Mouse (Mus musculus): ENCODE results near the gene Gm17651. TPM values are rescaled to one million over a fixed set of nuclear protein-coding genes. Genes with fewer than 3 reads are reported as not detected.

Gm17651 gene
- polyA plus RNA-seq, 1 experiment from 2014 or later = not detected

GRCm38 (mm10) chr3:97659746-97660145 is 14.7 kb downstream of the Gm17651 start:
- no peak for ATAC-seq
- Histone ChIP-seq H3K9me3 (ENCODE audit: control insufficient read depth, low read length) (peaks cover 2% of the 10 kb centered on the region; the same call in 1 of the 2 replicates), H3K9ac (ENCODE audit: low read depth, low read length) (no peak overlapping the region), H3K27ac (ENCODE audit: low read length) (no peak overlapping the region), H3K27me3 (replicated peaks; ENCODE audit: control insufficient read depth, insufficient read depth, low read length) (no peaks in the 10 kb centered on the region), H3K4me3 (ENCODE audit: low read length) (peak overlapping the region; percentile 92; the same call in 1 of the 2 replicates), H3K4me2 (ENCODE audit: low read depth, low read length) (peak overlapping the region; percentile 80; the same call in 1 of the 2 replicates), H3K4me1 (ENCODE audit: control insufficient read depth, insufficient read depth, low read length) (peaks cover 16% of the 10 kb centered on the region), H3K36me3 (ENCODE audit: control insufficient read depth, insufficient read depth, low read length) (peaks cover 5% of the 10 kb centered on the region; the same call in 1 of the 2 replicates)
- 83% methylated on average over 7 of the region's 7 CpGs for WGBS

GRCm38 (mm10) chr3:97658426-97659193 is 15.9 kb downstream of the Gm17651 start:
- Histone ChIP-seq H3K27ac (ENCODE audit: low read length) (peak overlapping the region; percentile 50; the same call in 1 of the 2 replicates), H3K36me3 (ENCODE audit: control insufficient read depth, insufficient read depth, low read length) (peaks cover 5% of the 10 kb centered on the region; the same call in 1 of the 2 replicates), H3K4me2 (ENCODE audit: low read depth, low read length) (peak overlapping the region; percentile 80), H3K27me3 (replicated peaks; ENCODE audit: control insufficient read depth, insufficient read depth, low read length) (no peaks in the 10 kb centered on the region), H3K9ac (ENCODE audit: low read depth, low read length) (peak overlapping the region; percentile 83), H3K4me1 (ENCODE audit: control insufficient read depth, insufficient read depth, low read length) (peaks cover 16% of the 10 kb centered on the region), H3K4me3 (ENCODE audit: low read length) (peak overlapping the region; percentile 92), H3K9me3 (ENCODE audit: control insufficient read depth, low read length) (peaks cover 4% of the 10 kb centered on the region; the same call in 1 of the 2 replicates)
- under 1% methylated on average over 50 of the region's 50 CpGs for WGBS
- ATAC-seq = peak; percentile 84

GRCm38 (mm10) chr3:97657655-97658411 is 16.7 kb downstream of the Gm17651 start, which contains the start of gene Prkab2:
Prkab2 (plus strand) TSS chr3:97658193.
- Histone ChIP-seq H3K4me3 (ENCODE audit: low read length) (peak within 1 kb of the TSS; percentile 92), H3K4me2 (ENCODE audit: low read depth, low read length) (peak within 1 kb of the TSS; percentile 80), H3K27me3 (replicated peaks; ENCODE audit: control insufficient read depth, insufficient read depth, low read length) (no peaks in the 10 kb centered on the region), H3K4me1 (ENCODE audit: control insufficient read depth, insufficient read depth, low read length) (peaks cover 16% of the 10 kb centered on the region), H3K36me3 (ENCODE audit: control insufficient read depth, insufficient read depth, low read length) (peaks cover 5% of the 10 kb centered on the region; the same call in 1 of the 2 replicates), H3K9me3 (ENCODE audit: control insufficient read depth, low read length) (peaks cover 4% of the 10 kb centered on the region; the same call in 1 of the 2 replicates), H3K27ac (ENCODE audit: low read length) (peak within 1 kb of the TSS; percentile 50; the same call in 1 of the 2 replicates), H3K9ac (ENCODE audit: low read depth, low read length) (peak within 1 kb of the TSS; percentile 83)
- ATAC-seq = peak; percentile 96
- WGBS = 2% methylated on average over 51 of the region's 51 CpGs

- ATAC-seq = no peak
- Histone ChIP-seq H3K4me3 (ENCODE audit: low read length) (no peak overlapping the region), H3K36me3 (ENCODE audit: control insufficient read depth, insufficient read depth, low read length) (no peaks in the 10 kb centered on the region), H3K9me3 (ENCODE audit: control insufficient read depth, low read length) (peaks cover 4% of the 10 kb centered on the region; the same call in 1 of the 2 replicates), H3K4me1 (ENCODE audit: control insufficient read depth, insufficient read depth, low read length) (peaks cover 16% of the 10 kb centered on the region), H3K4me2 (ENCODE audit: low read depth, low read length) (no peak overlapping the region), H3K27ac (ENCODE audit: low read length) (no peak overlapping the region), H3K27me3 (replicated peaks; ENCODE audit: control insufficient read depth, insufficient read depth, low read length) (no peaks in the 10 kb centered on the region), H3K9ac (ENCODE audit: low read depth, low read length) (no peak overlapping the region)
- 83% methylated on average over 8 of the region's 8 CpGs for WGBS
Measured at GRCm38 (mm10) chr3:97654901-97655300, 19.6 kb downstream of the Gm17651 start.

- 94% methylated on average over 5 of the region's 5 CpGs for WGBS
- H3K27ac ChIP-seq (ENCODE audit: low read length) = no peak overlapping the region
Measured at GRCm38 (mm10) chr3:97653781-97654180, 20.7 kb downstream of the Gm17651 start.

GRCm38 (mm10) chr3:97651604-97652003 is 22.9 kb downstream of the Gm17651 start:
- Histone ChIP-seq H3K9ac (ENCODE audit: low read depth, low read length) (no peak overlapping the region), H3K4me3 (ENCODE audit: low read length) (no peak overlapping the region), H3K27ac (ENCODE audit: low read length) (no peak overlapping the region), H3K27me3 (replicated peaks; ENCODE audit: control insufficient read depth, insufficient read depth, low read length) (no peaks in the 10 kb centered on the region), H3K36me3 (ENCODE audit: control insufficient read depth, insufficient read depth, low read length) (no peaks in the 10 kb centered on the region), H3K4me2 (ENCODE audit: low read depth, low read length) (no peak overlapping the region), H3K9me3 (ENCODE audit: control insufficient read depth, low read length) (peaks cover 4% of the 10 kb centered on the region; the same call in 1 of the 2 replicates), H3K4me1 (ENCODE audit: control insufficient read depth, insufficient read depth, low read length) (no peaks in the 10 kb centered on the region)
- no peak for ATAC-seq
- WGBS = 78% methylated on average over 10 of the region's 10 CpGs

More at GRCm38 (mm10) chr3:97653781-97654180, 20.7 kb downstream of the Gm17651 start:
- H3K27me3 ChIP-seq (replicated peaks; ENCODE audit: control insufficient read depth, insufficient read depth, low read length) = no peaks in the 10 kb centered on the region
- H3K4me3 ChIP-seq (ENCODE audit: low read length) = no peak overlapping the region
- H3K9ac ChIP-seq (ENCODE audit: low read depth, low read length) = no peak overlapping the region
- ATAC-seq = no peak
- peaks cover 5% of the 10 kb centered on the region for H3K4me1 ChIP-seq (ENCODE audit: control insufficient read depth, insufficient read depth, low read length)
- peaks cover 4% of the 10 kb centered on the region; the same call in 1 of the 2 replicates for H3K9me3 ChIP-seq (ENCODE audit: control insufficient read depth, low read length)
- no peaks in the 10 kb centered on the region for H3K36me3 ChIP-seq (ENCODE audit: control insufficient read depth, insufficient read depth, low read length)
- H3K4me2 ChIP-seq (ENCODE audit: low read depth, low read length) = no peak overlapping the region

GRCm38 (mm10) chr3:97649469-97649868 is 25.0 kb downstream of the Gm17651 start:
- WGBS = 77% methylated on average over 6 of the region's 6 CpGs
- Histone ChIP-seq H3K27me3 (replicated peaks; ENCODE audit: control insufficient read depth, insufficient read depth, low read length) (no peaks in the 10 kb centered on the region), H3K4me1 (ENCODE audit: control insufficient read depth, insufficient read depth, low read length) (no peaks in the 10 kb centered on the region), H3K27ac (ENCODE audit: low read length) (no peak overlapping the region), H3K4me2 (ENCODE audit: low read depth, low read length) (no peak overlapping the region), H3K36me3 (ENCODE audit: control insufficient read depth, insufficient read depth, low read length) (no peaks in the 10 kb centered on the region), H3K9ac (ENCODE audit: low read depth, low read length) (no peak overlapping the region), H3K9me3 (ENCODE audit: control insufficient read depth, low read length) (no peaks in the 10 kb centered on the region), H3K4me3 (ENCODE audit: low read length) (no peak overlapping the region)
- ATAC-seq = no peak

- H3K27me3 ChIP-seq (replicated peaks; ENCODE audit: control insufficient read depth, insufficient read depth, low read length) = no peaks in the 10 kb centered on the region
- no peak overlapping the region for H3K4me3 ChIP-seq (ENCODE audit: low read length)
- no peak overlapping the region for H3K9ac ChIP-seq (ENCODE audit: low read depth, low read length)
- no peaks in the 10 kb centered on the region for H3K9me3 ChIP-seq (ENCODE audit: control insufficient read depth, low read length)
- 71% methylated on average over 3 of the region's 3 CpGs for WGBS
- no peak overlapping the region for H3K27ac ChIP-seq (ENCODE audit: low read length)
- no peak overlapping the region for H3K4me2 ChIP-seq (ENCODE audit: low read depth, low read length)
- ATAC-seq = no peak
- no peaks in the 10 kb centered on the region for H3K4me1 ChIP-seq (ENCODE audit: control insufficient read depth, insufficient read depth, low read length)
- no peaks in the 10 kb centered on the region for H3K36me3 ChIP-seq (ENCODE audit: control insufficient read depth, insufficient read depth, low read length)
Measured at GRCm38 (mm10) chr3:97649022-97649421, 25.5 kb downstream of the Gm17651 start.

GRCm38 (mm10) chr3:97648518-97648917 is 26.0 kb downstream of the Gm17651 start:
- no peaks in the 10 kb centered on the region for H3K9me3 ChIP-seq (ENCODE audit: control insufficient read depth, low read length)
- no peak for ATAC-seq
- 46% methylated on average over 1 of the region's 1 CpGs for WGBS
- no peaks in the 10 kb centered on the region for H3K27me3 ChIP-seq (replicated peaks; ENCODE audit: control insufficient read depth, insufficient read depth, low read length)
- H3K4me3 ChIP-seq (ENCODE audit: low read length) = no peak overlapping the region
- no peaks in the 10 kb centered on the region for H3K36me3 ChIP-seq (ENCODE audit: control insufficient read depth, insufficient read depth, low read length)
- no peak overlapping the region for H3K27ac ChIP-seq (ENCODE audit: low read length)
- no peak overlapping the region for H3K9ac ChIP-seq (ENCODE audit: low read depth, low read length)
- H3K4me2 ChIP-seq (ENCODE audit: low read depth, low read length) = no peak overlapping the region
- H3K4me1 ChIP-seq (ENCODE audit: control insufficient read depth, insufficient read depth, low read length) = no peaks in the 10 kb centered on the region

Data from intestine, embryonic 16.5 days (tissue).